Mouse (Mus musculus) neural tube, embryonic 14.5 days (tissue): ENCODE data around the gene Pdxk. TPM values are rescaled to one million over a fixed set of nuclear protein-coding genes. Genes with fewer than 3 reads are reported as not detected.
"Not testable (repeated sequence)": the region's sequence is repeated elsewhere in the genome, so short reads cannot be mapped to it uniquely, and the experiment has no call there.

Source experiments
- ATAC-seq: fragments of 200-750 bp; cut with Nextera tagmentation; 2 replicates; pipeline ENCODE4 v1.8.0; 2017; ENCODE audit warnings: low read depth, mild to moderate bottlenecking, moderate TSS enrichment, moderate library complexity
- H3K27ac ChIP-seq: fragments of 300-500 bp; sonication (generic); 2 replicates; pipeline ENCODE4 v1.5.1; 2014; ENCODE audit warnings: low read depth, mild to moderate bottlenecking, control low read depth, low read length, moderate library complexity, mixed read lengths
- H3K27me3 ChIP-seq: fragments of 300-500 bp; sonication (generic); 2 replicates; pipeline ENCODE4 v1.6.1; 2014; ENCODE audit warnings: low read length; ENCODE audit not compliant: control insufficient read depth, insufficient read depth
- H3K36me3 ChIP-seq: fragments of 300-500 bp; sonication (generic); 2 replicates; pipeline ENCODE4 v1.6.1; 2014; ENCODE audit warnings: low read length, mixed read lengths; ENCODE audit not compliant: control insufficient read depth, insufficient read depth
- H3K4me1 ChIP-seq: fragments of 300-500 bp; sonication (generic); 2 replicates; pipeline ENCODE4 v1.6.1; 2014; ENCODE audit warnings: low read length; ENCODE audit not compliant: control insufficient read depth, insufficient read depth
- H3K4me2 ChIP-seq: fragments of 300-500 bp; sonication (generic); 2 replicates; pipeline ENCODE4 v1.6.1; 2014; ENCODE audit warnings: mild to moderate bottlenecking, low read depth, low read length, control low read depth
- H3K4me3 ChIP-seq: fragments of 300-500 bp; sonication (generic); 2 replicates; pipeline ENCODE4 v1.5.1; 2014; ENCODE audit warnings: low read depth, low read length, control low read depth, mixed read lengths
- H3K9ac ChIP-seq: fragments of 300-500 bp; sonication (generic); replicated peaks from 2 replicates; pipeline ENCODE4 v1.6.1; 2014; ENCODE audit warnings: low read depth, mild to moderate bottlenecking, control low read depth, low read length, mixed read lengths
- H3K9me3 ChIP-seq: fragments of 300-500 bp; sonication (generic); 2 replicates; pipeline ENCODE4 v1.6.1; 2016; ENCODE audit warnings: low read length; ENCODE audit not compliant: control insufficient read depth
- WGBS: fragments of 180-500 bp; shearing (Covaris S2); extraction: QIAGEN DNeasy Blood & Tissue Kit; methylation state at CpG from one replicate; pipeline ENCODE4 v1.1.7; 2014; 5-methylcytosine and 5-hydroxymethylcytosine counted together
- polyA plus RNA-seq: library from polyadenylated mRNA; unstranded; fragments of >200 nt; fragmentation: Nextera tagmentation; extraction: Ambion mirVana; gene quantifications from 2 replicates; pipeline ENCODE4 v1.2.1, GENCODE M21; 2014

Pdxk gene
- polyA plus RNA-seq: 22.8 and 36.1 TPM in 2 replicates

DNA sequence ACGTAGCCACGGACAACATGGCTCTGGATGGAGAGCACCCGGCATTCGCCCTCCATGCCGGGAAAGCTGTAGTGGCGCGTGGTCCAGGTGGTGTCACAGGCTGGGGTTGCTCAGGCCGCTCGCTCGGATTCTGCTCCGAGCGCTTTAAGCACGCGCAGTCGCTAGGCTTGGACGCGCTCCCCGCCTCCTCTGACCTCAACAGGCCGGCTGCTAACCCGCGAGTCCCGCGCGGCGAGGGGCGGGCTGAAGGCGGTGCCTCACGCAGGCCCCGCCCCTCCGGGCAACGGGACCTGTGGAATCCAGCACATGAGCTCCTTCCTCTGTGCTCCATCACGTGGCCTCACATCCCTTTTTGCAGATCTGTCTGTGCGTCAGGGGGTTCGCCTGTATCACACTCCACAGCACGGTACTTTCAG is at the start of gene Pdxk:
Gene Pdxk, minus strand, starts transcription at position 184 of the 416 bp plus-strand sequence.
- Histone ChIP-seq H3K27ac (0 out of 2 replicates have a peak within 1 kb of the TSS, but pooled peaks have one; percentile 39), H3K9me3 (no peaks in the 10 kb centered on the region), H3K4me3 (peak within 1 kb of the TSS; percentile 58), H3K4me1 (peaks cover 6% of the 10 kb centered on the region), H3K9ac (peak within 1 kb of the TSS; percentile 73), H3K4me2 (peak within 1 kb of the TSS; percentile 83), H3K36me3 (no peaks in the 10 kb centered on the region), H3K27me3 (no peaks in the 10 kb centered on the region)
- ATAC-seq: peak; percentile 94
- under 1% methylated on average over 35 of the region's 35 CpGs for WGBS

DNA sequence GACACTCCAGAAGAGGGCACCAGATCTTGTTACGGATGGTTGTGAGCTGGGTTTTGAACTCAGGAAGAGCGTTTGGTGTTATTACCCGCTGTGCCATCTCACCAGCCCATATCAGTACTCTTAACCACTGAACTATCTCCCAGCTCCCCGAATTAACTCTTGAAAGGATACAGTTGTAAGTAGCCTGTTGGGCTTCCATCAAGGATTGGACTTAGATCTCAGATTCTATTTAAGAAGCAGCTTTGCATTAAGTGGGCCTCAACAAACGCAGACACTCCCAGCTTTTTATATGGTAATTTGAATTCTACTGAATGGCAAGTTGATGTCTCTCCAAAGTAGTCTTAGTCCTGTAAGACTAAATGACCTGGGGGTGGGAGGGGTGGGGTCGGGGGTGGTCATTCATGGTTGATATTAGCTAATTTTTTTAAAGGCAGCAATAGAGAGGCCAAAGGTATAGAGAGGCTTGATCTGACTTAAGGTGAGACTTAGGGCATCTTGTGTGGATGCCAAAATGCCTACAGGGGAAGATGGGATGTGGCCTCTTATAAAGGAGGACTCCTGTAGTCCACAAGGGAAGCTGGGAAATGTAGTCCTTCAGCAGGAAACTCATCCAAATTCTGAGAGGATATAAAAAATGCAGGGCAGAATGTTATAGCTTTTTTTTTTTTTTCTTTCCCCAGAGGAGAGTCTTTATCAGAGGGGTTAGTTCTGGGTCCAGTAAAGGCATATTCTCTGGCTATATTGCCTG is 38.4 kb upstream of the Pdxk start:
- Histone ChIP-seq H3K27me3 (no peaks in the 10 kb centered on the region), H3K9ac (no peak overlapping the region), H3K4me2 (no peak overlapping the region), H3K9me3 (no peaks in the 10 kb centered on the region), H3K4me1 (no peaks in the 10 kb centered on the region), H3K4me3 (no peak overlapping the region), H3K36me3 (no peaks in the 10 kb centered on the region), H3K27ac (no peak overlapping the region)
- 78% methylated on average over 6 of the region's 6 CpGs for WGBS
- ATAC-seq: no peak

DNA sequence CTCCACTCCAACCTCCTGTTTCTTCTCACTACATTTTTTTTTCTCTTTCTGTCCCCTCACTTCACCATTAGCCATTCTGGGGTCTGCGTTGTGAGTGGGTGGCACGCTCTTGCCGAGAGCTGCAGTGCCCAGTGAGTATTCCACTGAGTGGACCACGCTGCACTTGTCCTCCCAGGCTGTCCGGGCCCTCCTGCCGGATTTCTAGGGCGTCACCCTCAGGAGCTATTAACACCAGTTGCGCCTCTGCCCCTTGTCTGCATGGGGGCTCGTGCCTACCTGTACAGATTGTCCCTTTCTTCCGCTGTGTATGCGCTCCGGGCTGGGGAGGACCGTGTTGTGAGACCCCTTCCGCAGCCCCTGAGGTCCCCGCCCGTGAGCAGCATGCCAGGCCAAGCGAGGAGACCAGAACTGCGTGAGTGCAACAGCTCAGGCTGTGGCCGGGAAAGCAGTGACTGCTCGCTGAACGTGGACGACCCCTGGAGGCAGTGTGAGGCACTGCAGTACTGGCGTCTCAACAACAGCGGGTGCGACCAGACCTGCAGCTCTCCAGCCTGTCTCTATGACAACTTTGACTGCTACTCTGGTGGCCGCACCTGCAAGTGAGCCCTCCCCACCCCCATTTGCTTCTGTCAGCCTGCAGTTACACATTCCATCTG is 22.8 kb upstream of the Pdxk start:
- H3K4me3 ChIP-seq: no peak overlapping the region
- no peak overlapping the region for H3K9ac ChIP-seq
- H3K27ac ChIP-seq: no peak overlapping the region
- peak; percentile 81; the same call in 1 of the 2 replicates for ATAC-seq
- no peaks in the 10 kb centered on the region for H3K9me3 ChIP-seq
- no peaks in the 10 kb centered on the region for H3K36me3 ChIP-seq
- whole genome bisulfite sequencing: 6% methylated on average over 26 of the region's 26 CpGs
- no peaks in the 10 kb centered on the region for H3K4me1 ChIP-seq
- peak overlapping the region; percentile 32; the same call in 1 of the 2 replicates for H3K4me2 ChIP-seq
- H3K27me3 ChIP-seq: peaks cover 4% of the 10 kb centered on the region; the same call in 1 of the 2 replicates

DNA sequence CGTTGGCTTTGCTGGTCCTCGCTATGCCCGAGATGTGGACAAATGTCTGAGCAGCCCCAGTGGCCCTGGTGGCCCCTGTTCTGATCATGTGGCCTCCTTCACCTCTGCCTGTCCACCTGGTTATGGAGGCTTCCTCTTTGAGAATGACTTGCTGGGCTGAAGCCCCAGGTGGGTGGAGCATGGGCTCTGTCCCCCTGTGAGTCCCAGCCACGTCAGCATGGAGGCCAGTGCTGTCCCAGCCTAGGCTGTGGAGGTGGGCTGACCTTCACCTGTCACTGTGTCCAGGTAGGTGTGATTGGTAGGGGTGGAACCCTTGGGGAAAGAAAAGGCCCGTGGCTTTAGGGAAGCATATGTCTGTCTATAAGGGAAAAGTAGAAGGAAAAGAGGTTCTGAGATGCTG is 22.1 kb upstream of the Pdxk start:
- H3K27me3 ChIP-seq: peaks cover 5% of the 10 kb centered on the region; the same call in 1 of the 2 replicates
- no peaks in the 10 kb centered on the region for H3K36me3 ChIP-seq
- H3K4me2 ChIP-seq: no peak overlapping the region
- no peak overlapping the region for H3K27ac ChIP-seq
- no peak for ATAC-seq
- no peaks in the 10 kb centered on the region for H3K4me1 ChIP-seq
- H3K4me3 ChIP-seq: no peak overlapping the region
- no peak overlapping the region for H3K9ac ChIP-seq
- WGBS: 70% methylated on average over 5 of the region's 5 CpGs
- H3K9me3 ChIP-seq: no peaks in the 10 kb centered on the region

DNA sequence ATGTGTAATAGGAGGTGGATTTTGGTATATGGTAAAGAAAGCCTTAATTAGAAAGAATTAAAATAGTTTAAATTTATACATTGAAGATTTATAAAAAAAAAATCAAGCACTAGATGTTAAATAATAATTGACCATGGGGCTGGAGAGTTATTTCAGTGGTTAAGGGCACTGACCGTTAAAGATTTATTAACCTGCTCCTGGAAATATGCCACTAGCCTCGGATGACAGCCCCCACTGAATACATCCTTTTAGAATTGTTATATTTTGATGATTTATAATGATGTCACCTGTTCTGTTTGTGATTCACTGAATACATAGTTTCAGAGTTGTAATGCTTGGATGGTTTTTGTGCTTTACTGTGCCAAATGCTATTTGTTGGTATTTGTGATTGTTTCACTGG is 20.6 kb upstream of the Pdxk start:
- not testable (repeated sequence) for H3K36me3 ChIP-seq, H3K4me2 ChIP-seq, H3K9me3 ChIP-seq, H3K4me1 ChIP-seq, H3K27ac ChIP-seq, H3K9ac ChIP-seq, H3K4me3 ChIP-seq, H3K27me3 ChIP-seq, ATAC-seq
- WGBS: 60% methylated on average over 2 of the region's 2 CpGs

DNA sequence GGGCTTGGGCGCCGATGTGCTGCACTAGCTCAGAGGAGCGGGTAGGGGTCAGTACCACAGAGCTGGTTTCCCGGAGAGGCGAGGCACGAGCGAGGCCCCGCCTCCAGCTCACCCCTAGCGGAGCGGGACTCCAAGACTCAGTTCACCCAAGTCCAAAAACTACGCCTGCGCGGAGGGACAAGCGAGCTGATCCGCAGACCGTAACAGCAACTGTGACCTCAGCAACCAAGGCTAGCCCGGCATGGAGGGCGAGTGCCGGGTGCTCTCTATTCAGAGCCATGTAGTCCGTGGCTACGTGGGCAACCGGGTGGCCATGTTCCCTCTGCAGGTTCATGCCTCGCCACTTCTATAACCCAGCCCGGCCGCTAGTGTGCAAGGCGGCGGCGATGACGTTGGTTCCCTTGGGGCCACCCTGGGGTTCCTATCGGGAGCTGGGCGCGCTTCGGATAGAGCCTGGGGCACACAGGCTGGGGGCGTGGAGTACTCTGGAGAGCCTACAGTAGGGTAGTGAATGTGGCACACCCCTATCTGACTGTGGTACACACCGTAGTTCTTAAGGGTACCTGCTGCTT is 17.2 kb upstream of the Pdxk start:
- Histone ChIP-seq H3K9ac (peak overlapping the region; percentile 52), H3K9me3 (no peaks in the 10 kb centered on the region), H3K36me3 (no peaks in the 10 kb centered on the region), H3K4me2 (peak overlapping the region; percentile 92), H3K27ac (no peak overlapping the region), H3K4me1 (no peaks in the 10 kb centered on the region), H3K27me3 (peaks cover 5% of the 10 kb centered on the region; the same call in 1 of the 2 replicates), H3K4me3 (peak overlapping the region; percentile 50)
- peak; percentile 95 for ATAC-seq
- WGBS: under 1% methylated on average over 35 of the region's 35 CpGs

DNA sequence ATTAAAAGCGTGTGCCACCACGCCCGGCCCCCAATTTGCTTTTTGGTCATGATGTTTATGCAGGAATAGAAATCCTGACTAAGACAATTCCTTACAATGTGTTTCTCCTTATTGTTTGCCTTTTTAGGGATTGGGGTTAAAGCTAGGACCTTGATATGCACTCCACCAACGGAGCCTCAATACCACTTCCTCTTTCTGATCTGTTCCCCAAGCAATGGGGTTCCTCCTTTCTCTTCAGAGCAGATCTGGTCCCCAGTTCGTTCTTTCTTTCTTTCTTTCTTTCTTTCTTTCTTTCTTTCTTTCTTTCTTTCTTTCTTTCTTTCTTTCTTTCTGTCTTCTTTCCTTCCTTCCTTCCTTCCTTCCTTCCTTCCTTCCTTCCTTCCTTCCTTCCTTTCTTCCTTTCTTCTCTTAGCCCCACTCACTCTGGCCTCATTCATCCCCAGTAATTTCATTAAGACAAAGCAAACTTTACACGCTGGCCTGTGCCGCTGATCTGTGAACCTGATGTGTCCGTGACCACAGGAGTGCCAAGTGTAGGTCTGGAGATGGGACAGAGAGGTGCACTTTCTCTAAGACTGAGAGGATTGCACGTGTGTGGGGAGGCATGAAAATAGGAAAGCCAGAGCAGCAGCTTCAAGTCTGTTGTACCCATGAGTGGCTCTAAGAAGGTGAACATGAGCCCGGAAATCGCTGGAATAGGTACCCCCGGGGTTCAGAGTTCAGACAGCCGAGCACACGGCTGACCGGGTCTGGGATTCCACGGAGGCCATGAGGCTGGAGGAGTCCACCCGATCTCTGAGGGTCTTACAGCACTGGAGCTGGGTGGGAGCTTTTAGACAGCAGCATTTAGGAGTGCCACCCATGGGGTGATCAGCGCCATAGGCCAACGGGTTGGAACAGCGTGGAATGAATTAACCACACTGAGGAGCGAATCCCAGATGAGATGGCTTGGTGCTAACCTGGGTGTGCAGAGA is 16.5 kb upstream of the Pdxk start:
- Histone ChIP-seq H3K9ac (peak overlapping the region; percentile 52), H3K27ac (no peak overlapping the region), H3K27me3 (peaks cover 5% of the 10 kb centered on the region; the same call in 1 of the 2 replicates), H3K4me2 (peak overlapping the region; percentile 92), H3K4me1 (no peaks in the 10 kb centered on the region), H3K9me3 (no peaks in the 10 kb centered on the region), H3K4me3 (peak overlapping the region; percentile 50), H3K36me3 (no peaks in the 10 kb centered on the region)
- 41% methylated on average over 21 of the region's 21 CpGs for WGBS
- ATAC-seq: no peak; the same call in 1 of the 2 replicates

DNA sequence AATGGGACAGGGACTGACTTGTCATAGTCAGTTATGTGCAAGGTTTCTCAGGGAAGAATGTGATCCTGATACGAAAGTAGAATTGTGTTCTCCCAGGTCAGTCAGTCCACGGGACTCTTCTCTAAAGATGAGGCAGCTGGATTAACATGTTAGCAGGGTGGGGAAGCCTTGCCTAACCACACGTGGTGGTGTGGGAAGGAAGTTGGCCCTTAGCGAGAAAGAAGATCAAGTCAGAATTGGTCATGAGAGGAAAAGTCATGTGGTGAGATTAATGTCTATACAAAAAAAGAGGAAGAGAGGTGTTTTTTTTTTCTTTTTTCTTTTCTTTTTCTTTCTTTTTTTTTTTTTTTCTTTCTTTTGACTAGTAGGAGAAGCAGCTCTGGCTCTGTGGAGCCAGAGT is 12.0 kb upstream of the Pdxk start:
- H3K4me2 ChIP-seq: no peak overlapping the region
- no peak overlapping the region for H3K9ac ChIP-seq
- 80% methylated on average over 4 of the region's 4 CpGs for WGBS
- H3K27ac ChIP-seq: no peak overlapping the region
- no peaks in the 10 kb centered on the region for H3K9me3 ChIP-seq
- no peaks in the 10 kb centered on the region for H3K36me3 ChIP-seq
- H3K4me1 ChIP-seq: no peaks in the 10 kb centered on the region
- no peak for ATAC-seq
- H3K27me3 ChIP-seq: no peaks in the 10 kb centered on the region
- no peak overlapping the region for H3K4me3 ChIP-seq
